Mouse (Mus musculus) embryonic facial prominence, embryonic 12.5 days (tissue): ENCODE measurements around the gene Nbas. TPM values are rescaled to one million over a fixed set of nuclear protein-coding genes. Genes with fewer than 3 reads are reported as not detected.

Experiments
- ATAC-seq: fragments of 200-750 bp; cut with Nextera tagmentation; 2 replicates; pipeline ENCODE4 v1.8.0; 2017; ENCODE audit not compliant: insufficient number of reproducible peaks, insufficient read depth, low FRiP score, low TSS enrichment
- H3K27ac ChIP-seq: fragments of 300-500 bp; sonication (generic); 2 replicates; pipeline ENCODE4 v1.5.1; 2016; ENCODE audit warnings: mild to moderate bottlenecking
- H3K27me3 ChIP-seq: fragments of 300-500 bp; sonication (generic); 2 replicates; pipeline ENCODE4 v1.6.1; 2016; ENCODE audit warnings: mild to moderate bottlenecking, moderate library complexity
- H3K36me3 ChIP-seq: fragments of 300-500 bp; sonication (generic); 2 replicates; pipeline ENCODE4 v1.6.1; 2016; ENCODE audit warnings: mild to moderate bottlenecking
- H3K4me1 ChIP-seq: fragments of 300-500 bp; sonication (generic); 2 replicates; pipeline ENCODE4 v1.6.1; 2016
- H3K4me2 ChIP-seq: fragments of 300-500 bp; sonication (generic); replicated peaks from 2 replicates; pipeline ENCODE4 v1.6.1; 2016; ENCODE audit warnings: mild to moderate bottlenecking, moderate library complexity
- H3K4me3 ChIP-seq: fragments of 300-500 bp; sonication (generic); 2 replicates; pipeline ENCODE4 v1.5.1; 2016; ENCODE audit warnings: mild to moderate bottlenecking
- H3K9ac ChIP-seq: fragments of 300-500 bp; sonication (generic); 2 replicates; pipeline ENCODE4 v1.6.1; 2016; ENCODE audit warnings: mild to moderate bottlenecking, moderate library complexity
- H3K9me3 ChIP-seq: fragments of 300-500 bp; sonication (generic); 2 replicates; pipeline ENCODE4 v1.6.1; 2016; ENCODE audit warnings: mild to moderate bottlenecking, moderate library complexity
- WGBS: fragments of 180-500 bp; shearing (Covaris S2); methylation state at CpG from one replicate; pipeline ENCODE4 v1.1.7; 2016; 5-methylcytosine and 5-hydroxymethylcytosine counted together
- polyA plus RNA-seq: library from polyadenylated mRNA; unstranded; fragments of >200 nt; fragmentation: Nextera tagmentation; extraction: Ambion mirVana; gene quantifications from 2 replicates; pipeline ENCODE4 v1.2.1, GENCODE M21; 2016

Gene Nbas
- polyA plus RNA-seq, 1 experiment from 2014 or later, result 16.3 TPM

GRCm38 (mm10) chr12:13313966-13314365 is 45.0 kb downstream of the Nbas start:
- H3K9me3 ChIP-seq, result no peaks in the 10 kb centered on the region
- peaks cover 8% of the 10 kb centered on the region; the same call in 1 of the 2 replicates for H3K36me3 ChIP-seq
- H3K4me1 ChIP-seq, result no peaks in the 10 kb centered on the region
- no peak overlapping the region for H3K27ac ChIP-seq
- ATAC-seq, result no peak
- no peak overlapping the region for H3K4me3 ChIP-seq
- WGBS, result 95% methylated on average over 2 of the region's 2 CpGs
- no peaks in the 10 kb centered on the region for H3K27me3 ChIP-seq
- no peak overlapping the region for H3K4me2 ChIP-seq
- no peak overlapping the region for H3K9ac ChIP-seq

DNA sequence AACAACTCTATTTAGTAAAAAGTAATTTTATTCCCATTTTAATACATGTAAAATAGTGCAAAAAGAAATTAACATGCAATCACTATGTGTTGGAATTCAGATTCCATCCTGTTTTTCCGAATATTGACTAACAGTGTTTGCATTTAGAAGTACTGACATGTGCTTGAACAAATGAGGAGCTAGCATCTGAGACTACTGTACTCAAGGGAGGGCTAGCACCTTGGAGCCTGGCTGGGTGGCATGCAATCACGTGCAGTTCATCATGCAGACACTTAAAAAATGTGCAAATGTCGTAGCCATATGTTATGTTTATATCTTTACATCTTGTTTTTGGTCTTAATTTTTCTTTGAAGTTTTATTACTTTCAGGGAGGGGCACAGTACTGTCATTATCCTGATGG is 45.5 kb downstream of the Nbas start:
- no peaks in the 10 kb centered on the region for H3K4me1 ChIP-seq
- ATAC-seq, result no peak
- no peak overlapping the region for H3K27ac ChIP-seq
- no peak overlapping the region for H3K4me3 ChIP-seq
- peaks cover 8% of the 10 kb centered on the region; the same call in 1 of the 2 replicates for H3K36me3 ChIP-seq
- no peaks in the 10 kb centered on the region for H3K27me3 ChIP-seq
- no peaks in the 10 kb centered on the region for H3K9me3 ChIP-seq
- H3K9ac ChIP-seq, result no peak overlapping the region
- 80% methylated on average over 3 of the region's 3 CpGs for WGBS
- H3K4me2 ChIP-seq, result no peak overlapping the region

- H3K4me1 ChIP-seq, result no peaks in the 10 kb centered on the region
- no peak overlapping the region for H3K4me3 ChIP-seq
- no peak overlapping the region for H3K9ac ChIP-seq
- no peaks in the 10 kb centered on the region for H3K9me3 ChIP-seq
- no peak overlapping the region for H3K27ac ChIP-seq
- H3K36me3 ChIP-seq, result peaks cover 8% of the 10 kb centered on the region; the same call in 1 of the 2 replicates
- H3K4me2 ChIP-seq, result no peak overlapping the region
- 89% methylated on average over 1 of the region's 1 CpGs for WGBS
- H3K27me3 ChIP-seq, result no peaks in the 10 kb centered on the region
- no peak for ATAC-seq
Measured at GRCm38 (mm10) chr12:13315081-13315480, 46.1 kb downstream of the Nbas start.

- 0 out of 2 replicates have a peak, but pooled peaks cover 10% of the 10 kb centered on the region for H3K36me3 ChIP-seq
- no peaks in the 10 kb centered on the region for H3K9me3 ChIP-seq
- no peak for ATAC-seq
- WGBS, result 89% methylated on average over 5 of the region's 5 CpGs
- no peak overlapping the region for H3K9ac ChIP-seq
- no peak overlapping the region for H3K27ac ChIP-seq
- no peak overlapping the region for H3K4me3 ChIP-seq
- no peaks in the 10 kb centered on the region for H3K27me3 ChIP-seq
- H3K4me1 ChIP-seq, result no peaks in the 10 kb centered on the region
- H3K4me2 ChIP-seq, result no peak overlapping the region
Measured at GRCm38 (mm10) chr12:13342535-13342934, 73.6 kb downstream of the Nbas start.

DNA sequence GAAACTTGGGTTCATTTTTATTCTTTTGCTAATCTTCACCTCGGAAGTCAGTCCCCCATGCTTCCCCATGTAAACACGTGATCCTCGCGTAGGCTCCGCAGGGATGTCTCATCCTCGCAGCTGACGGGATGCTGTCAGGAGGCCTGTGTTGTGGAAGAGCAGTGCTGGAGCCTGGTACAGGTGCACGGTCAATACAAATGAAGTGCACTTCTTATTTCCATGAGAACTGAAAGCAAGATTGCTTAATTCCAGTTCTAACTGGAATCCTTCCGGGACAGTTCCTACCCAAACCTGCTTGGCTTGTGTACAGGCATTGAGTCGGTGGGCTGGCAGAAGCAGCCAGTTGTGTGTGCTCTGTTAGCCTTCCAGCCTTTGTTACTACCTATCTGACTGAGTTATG is 87.3 kb downstream of the Nbas start:
- Histone ChIP-seq H3K36me3 (peaks cover 8% of the 10 kb centered on the region), H3K9me3 (no peaks in the 10 kb centered on the region), H3K9ac (no peak overlapping the region), H3K4me3 (no peak overlapping the region), H3K4me2 (no peak overlapping the region), H3K27ac (no peak overlapping the region), H3K4me1 (no peaks in the 10 kb centered on the region), H3K27me3 (no peaks in the 10 kb centered on the region)
- 93% methylated on average over 10 of the region's 10 CpGs for WGBS
- ATAC-seq, result no peak

DNA sequence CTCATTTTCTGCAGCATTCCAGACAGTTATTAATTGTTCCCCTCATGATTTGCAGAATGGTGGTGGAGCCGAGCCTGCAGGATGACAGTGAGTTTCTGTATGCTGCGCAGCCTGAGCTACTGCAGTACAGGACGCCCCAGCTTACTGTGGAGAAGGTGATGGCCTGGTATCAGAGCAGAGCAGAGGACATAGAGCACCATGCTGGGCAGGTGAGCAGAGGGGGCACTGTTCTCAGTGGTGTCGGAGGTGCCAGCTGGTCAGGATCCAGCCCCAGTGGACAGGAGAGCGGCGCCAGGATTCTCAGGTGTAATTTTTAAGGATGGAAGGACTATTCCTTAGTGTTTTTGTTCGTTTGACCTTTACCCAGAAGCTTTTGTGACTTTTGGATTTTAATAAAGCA is 87.8 kb downstream of the Nbas start:
- Histone ChIP-seq H3K27me3 (no peaks in the 10 kb centered on the region), H3K9ac (no peak overlapping the region), H3K27ac (no peak overlapping the region), H3K4me1 (no peaks in the 10 kb centered on the region), H3K36me3 (peaks cover 11% of the 10 kb centered on the region), H3K9me3 (no peaks in the 10 kb centered on the region), H3K4me3 (no peak overlapping the region), H3K4me2 (no peak overlapping the region)
- 88% methylated on average over 7 of the region's 7 CpGs for WGBS
- no peak for ATAC-seq

- H3K27ac ChIP-seq, result no peak overlapping the region
- no peaks in the 10 kb centered on the region for H3K4me1 ChIP-seq
- H3K4me2 ChIP-seq, result no peak overlapping the region
- H3K9me3 ChIP-seq, result no peaks in the 10 kb centered on the region
- no peaks in the 10 kb centered on the region for H3K27me3 ChIP-seq
- WGBS, result 93% methylated on average over 5 of the region's 5 CpGs
- no peak overlapping the region for H3K4me3 ChIP-seq
- H3K36me3 ChIP-seq, result peaks cover 15% of the 10 kb centered on the region
- no peak overlapping the region for H3K9ac ChIP-seq
- ATAC-seq, result no peak
Measured at GRCm38 (mm10) chr12:13357229-13357628, 88.3 kb downstream of the Nbas start.

- H3K36me3 ChIP-seq, result peaks cover 23% of the 10 kb centered on the region
- WGBS, result 71% methylated on average over 4 of the region's 4 CpGs
- no peaks in the 10 kb centered on the region for H3K4me1 ChIP-seq
- no peaks in the 10 kb centered on the region for H3K9me3 ChIP-seq
- H3K4me3 ChIP-seq, result no peak overlapping the region
- no peak for ATAC-seq
- H3K4me2 ChIP-seq, result no peak overlapping the region
- no peak overlapping the region for H3K27ac ChIP-seq
- no peaks in the 10 kb centered on the region for H3K27me3 ChIP-seq
- H3K9ac ChIP-seq, result no peak overlapping the region
Measured at GRCm38 (mm10) chr12:13358849-13359248, 89.9 kb downstream of the Nbas start.

DNA sequence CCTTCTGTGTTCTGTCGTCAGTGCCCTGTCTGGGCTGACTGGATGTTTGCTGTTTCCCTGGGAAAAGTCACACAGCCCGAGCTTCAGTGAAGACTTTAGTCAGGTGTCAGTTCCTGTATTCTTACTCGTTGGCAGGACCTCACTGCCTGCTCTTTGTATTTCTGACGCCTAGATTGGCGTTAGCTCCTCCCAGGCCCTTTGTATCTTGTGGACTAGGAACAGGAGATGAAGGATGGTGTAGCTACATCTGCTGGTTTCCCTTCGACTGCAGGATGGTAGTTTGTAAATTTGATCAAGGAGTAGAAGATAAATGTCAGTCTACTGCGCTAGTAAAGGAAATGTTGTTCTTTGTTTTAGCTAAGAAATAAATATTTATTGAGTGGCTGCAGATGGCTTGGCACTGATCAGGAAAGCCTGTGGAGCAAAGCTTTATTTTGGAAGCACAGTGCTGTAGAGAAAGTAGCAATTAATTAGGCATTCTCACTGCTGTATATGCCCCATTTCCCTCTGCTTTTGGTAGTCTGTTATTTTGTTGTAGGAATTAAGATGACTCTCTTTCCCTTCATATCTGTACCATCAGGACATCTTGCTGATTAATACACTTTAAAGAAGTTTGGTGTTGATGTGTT is 91.4 kb downstream of the Nbas start:
- H3K27me3 ChIP-seq, result no peaks in the 10 kb centered on the region
- H3K9me3 ChIP-seq, result no peaks in the 10 kb centered on the region
- H3K36me3 ChIP-seq, result peaks cover 23% of the 10 kb centered on the region
- H3K27ac ChIP-seq, result no peak overlapping the region
- H3K4me2 ChIP-seq, result no peak overlapping the region
- H3K4me1 ChIP-seq, result no peaks in the 10 kb centered on the region
- H3K9ac ChIP-seq, result no peak overlapping the region
- ATAC-seq, result no peak
- no peak overlapping the region for H3K4me3 ChIP-seq
- 58% methylated on average over 7 of the region's 7 CpGs for WGBS

DNA sequence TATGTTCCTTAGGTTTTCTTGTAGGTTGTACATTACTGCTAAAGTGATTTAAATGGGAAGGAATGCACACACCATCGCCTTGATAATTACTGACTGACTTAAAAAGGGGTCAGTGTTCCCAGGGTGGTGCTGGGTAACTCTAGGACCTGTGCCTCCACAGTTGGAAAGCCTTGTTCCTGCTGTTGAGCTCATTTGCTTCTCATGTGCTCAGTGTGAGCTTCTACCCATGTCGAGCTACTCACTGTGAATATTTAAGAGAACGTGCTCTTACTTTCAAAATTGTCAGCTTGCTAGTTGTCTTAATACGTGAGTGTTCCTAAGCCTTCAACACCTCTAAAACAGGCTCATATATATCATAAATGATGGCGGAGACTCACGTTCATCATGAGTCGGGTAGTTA is 112.6 kb downstream of the Nbas start:
- Histone ChIP-seq H3K4me2 (no peak overlapping the region), H3K9me3 (no peaks in the 10 kb centered on the region)
- 93% methylated on average over 7 of the region's 7 CpGs for WGBS

GRCm38 (mm10) chr12:13382046-13382445 is 113.1 kb downstream of the Nbas start:
- Histone ChIP-seq H3K4me3 (no peak overlapping the region), H3K9me3 (no peaks in the 10 kb centered on the region), H3K27ac (no peak overlapping the region), H3K27me3 (no peaks in the 10 kb centered on the region), H3K36me3 (no peaks in the 10 kb centered on the region), H3K9ac (no peak overlapping the region), H3K4me1 (no peaks in the 10 kb centered on the region), H3K4me2 (no peak overlapping the region)
- ATAC-seq, result no peak

More for the DNA sequence above, 112.6 kb downstream of the Nbas start:
- Histone ChIP-seq H3K4me3 (no peak overlapping the region), H3K36me3 (0 out of 2 replicates have a peak, but pooled peaks cover 2% of the 10 kb centered on the region), H3K27me3 (no peaks in the 10 kb centered on the region), H3K27ac (no peak overlapping the region), H3K9ac (no peak overlapping the region), H3K4me1 (no peaks in the 10 kb centered on the region)
- ATAC-seq, result no peak

DNA sequence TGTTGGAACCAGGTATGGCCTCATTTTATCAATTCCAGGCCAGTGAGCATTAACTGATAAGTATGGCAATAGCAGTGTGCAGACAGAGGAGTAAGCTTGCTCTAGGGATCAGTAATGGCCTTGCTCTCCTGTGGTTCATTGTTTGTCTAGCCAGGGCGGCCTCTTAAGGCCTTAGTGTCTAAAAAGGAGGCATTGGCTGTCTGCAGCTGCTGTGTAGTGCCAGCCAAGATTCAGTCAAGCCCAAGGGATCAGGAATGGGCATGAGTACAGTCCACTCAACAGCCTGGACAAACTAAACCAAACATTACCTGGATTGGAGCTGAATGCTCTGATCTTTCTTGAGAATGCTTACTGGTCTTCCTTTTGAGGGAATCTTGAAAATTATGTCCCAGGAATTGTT is 120.7 kb downstream of the Nbas start:
- Histone ChIP-seq H3K27me3 (no peaks in the 10 kb centered on the region), H3K4me2 (no peak overlapping the region), H3K27ac (no peak overlapping the region), H3K9me3 (no peaks in the 10 kb centered on the region), H3K36me3 (peaks cover 5% of the 10 kb centered on the region; the same call in 1 of the 2 replicates), H3K4me3 (no peak overlapping the region), H3K4me1 (no peaks in the 10 kb centered on the region), H3K9ac (no peak overlapping the region)
- 77% methylated on average over 1 of the region's 1 CpGs for WGBS
- ATAC-seq, result no peak
